Mouse (Mus musculus): Measurements from ENCODE around the gene Gm20388.

DNA sequence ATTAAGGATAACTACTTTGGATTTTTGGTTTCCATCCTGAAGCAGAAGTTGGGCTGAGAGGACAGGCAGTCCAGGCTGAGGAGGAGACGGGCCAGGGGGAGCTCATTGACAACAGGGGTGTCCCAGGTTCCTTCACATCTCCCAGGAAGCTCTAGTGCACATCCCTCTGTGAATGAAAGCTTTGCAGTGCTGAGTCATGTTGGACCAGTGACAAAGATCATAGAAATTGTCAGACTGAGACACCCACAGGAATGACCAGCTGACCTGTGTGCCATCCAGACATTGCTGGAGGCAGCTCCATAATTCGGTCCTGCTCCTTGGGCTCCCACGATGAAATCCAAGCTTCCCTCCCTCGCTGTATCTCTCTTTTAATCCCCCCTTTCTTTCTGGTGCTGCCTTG is 2261.2 kb downstream of the Gm20388 start:
- TF ChIP-seq GATA1 (IDR thresholded peaks at IDR 0.05; ENCODE audit: low read length) (no peak), TAL1 (IDR thresholded peaks at IDR 0.05; ENCODE audit: low read length) (no peak)

All from erythroblast, embryonic 14.5 days (primary cell).